Mouse (Mus musculus) spleen, adult 2 months (tissue): ENCODE results near the gene Lexm. TPM values are rescaled to one million over a fixed set of nuclear protein-coding genes. Genes with fewer than 3 reads are reported as not detected.

ENCODE experiments used
- DNase-seq, 2 experiments: peaks; one replicate each; pipeline versions ENCODE4 v3.0.0 to v3.0.0-alpha.2; 2012 to 2021; ENCODE audit warnings: low spot score in 2 of 2, low read depth in 1 of 2
- H3K27ac ChIP-seq: fragments of 200-500 bp; 2 replicates; pipeline ENCODE4 v1.5.1; 2012; ENCODE audit warnings: low read length, inconsistent platforms; ENCODE audit not compliant: insufficient read depth
- H3K27me3 ChIP-seq: fragments of 200-500 bp; 2 replicates; pipeline ENCODE4 v1.6.1; 2012; ENCODE audit warnings: mild to moderate bottlenecking, moderate library complexity, low read length, inconsistent platforms; ENCODE audit not compliant: control insufficient read depth, insufficient read depth
- H3K36me3 ChIP-seq: fragments of 200-500 bp; 2 replicates; pipeline ENCODE4 v1.6.1; 2012; ENCODE audit warnings: mild to moderate bottlenecking, low read length, inconsistent platforms; ENCODE audit not compliant: control insufficient read depth, insufficient read depth
- H3K4me1 ChIP-seq: fragments of 200-500 bp; 2 replicates; pipeline ENCODE4 v1.6.1; 2011; ENCODE audit warnings: inconsistent platforms; ENCODE audit not compliant: control insufficient read depth, insufficient read depth, insufficient read length
- H3K4me3 ChIP-seq: fragments of 200-500 bp; 2 replicates; pipeline ENCODE4 v1.5.1; 2011; ENCODE audit warnings: mild to moderate bottlenecking, inconsistent platforms; ENCODE audit not compliant: insufficient read depth, insufficient read length; ENCODE audit errors: extremely low read depth
- CTCF ChIP-seq: fragments of 200-500 bp; IDR thresholded peaks from 2 replicates; pipeline ENCODE4 v1.5.1; 2011; ENCODE audit warnings: mild to moderate bottlenecking, inconsistent platforms; ENCODE audit not compliant: insufficient read depth, insufficient read length, insufficient replicate concordance; ENCODE audit errors: extremely low read depth
- POLR2A ChIP-seq: fragments of 200-500 bp; IDR thresholded peaks from 2 replicates; pipeline ENCODE4 v1.6.1; 2011; ENCODE audit warnings: low read depth, low read length, inconsistent platforms
- WGBS: fragments of 180-500 bp; shearing (Covaris S2); methylation state at CpG from one replicate; pipeline ENCODE4 v1.1.7; 2018; 5-methylcytosine and 5-hydroxymethylcytosine counted together
- polyA plus RNA-seq: library from polyadenylated mRNA; depleted of rRNA; stranded (reverse); fragments of >200 nt; gene quantifications from 2 replicates; pipeline ENCODE4 v1.2.3, GENCODE M21; 2012

Gene Lexm
- polyA plus RNA-seq, 1 experiment: not detected

- H3K4me1 ChIP-seq: no peaks in the 10 kb centered on the region
- 81% methylated on average over 4 of the region's 4 CpGs for WGBS
- TF ChIP-seq POLR2A: no peak
- TF ChIP-seq CTCF: no peak
- no peak for DNase-seq
- no peaks in the 10 kb centered on the region for H3K27me3 ChIP-seq
- H3K36me3 ChIP-seq: no peaks in the 10 kb centered on the region
- no peak overlapping the region for H3K4me3 ChIP-seq
- H3K27ac ChIP-seq: no peak overlapping the region
Measured at GRCm38 (mm10) chr4:106600770-106601169, 16.3 kb downstream of the Lexm start.

- TF ChIP-seq POLR2A (no peak), CTCF (no peak)
- H3K4me3 ChIP-seq: no peak overlapping the region
- H3K36me3 ChIP-seq: no peaks in the 10 kb centered on the region
- 29% methylated on average over 1 of the region's 1 CpGs for WGBS
- H3K27ac ChIP-seq: no peak overlapping the region
- no peaks in the 10 kb centered on the region for H3K4me1 ChIP-seq
- no peak for DNase-seq
- H3K27me3 ChIP-seq: no peaks in the 10 kb centered on the region
Measured at GRCm38 (mm10) chr4:106599415-106599814, 17.6 kb downstream of the Lexm start.

- no peaks in the 10 kb centered on the region for H3K36me3 ChIP-seq
- no peak overlapping the region for H3K27ac ChIP-seq
- no peak overlapping the region for H3K4me3 ChIP-seq
- WGBS: 75% methylated on average over 4 of the region's 4 CpGs
- TF ChIP-seq CTCF (no peak), POLR2A (no peak)
- DNase-seq: no peak
- H3K4me1 ChIP-seq: no peaks in the 10 kb centered on the region
- no peaks in the 10 kb centered on the region for H3K27me3 ChIP-seq
Measured at GRCm38 (mm10) chr4:106597741-106598140, 19.3 kb downstream of the Lexm start.

DNA sequence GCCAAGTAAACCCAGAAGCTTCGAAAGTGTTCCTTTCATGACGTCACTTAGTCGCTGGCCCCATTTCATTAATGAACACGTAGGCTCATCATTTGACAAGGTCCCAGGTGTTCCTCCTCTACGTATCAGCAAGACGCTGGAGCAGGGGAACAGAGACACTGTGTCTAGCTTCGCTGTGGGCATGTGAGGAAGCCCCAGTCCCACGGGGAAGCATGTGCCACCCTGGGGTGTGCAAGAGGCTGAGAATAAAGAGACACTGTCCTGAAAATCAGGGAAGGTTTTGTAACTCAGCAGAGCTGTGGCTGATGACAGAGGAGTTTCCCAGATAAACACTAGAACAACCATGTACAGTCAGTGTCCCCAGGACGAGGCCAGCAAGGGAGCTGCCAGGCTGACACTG, 20.0 kb downstream of the Lexm start:
- TF ChIP-seq CTCF: no peak
- TF ChIP-seq POLR2A: no peak
- H3K27me3 ChIP-seq: no peaks in the 10 kb centered on the region
- 82% methylated on average over 9 of the region's 9 CpGs for WGBS
- no peak overlapping the region for H3K27ac ChIP-seq
- H3K36me3 ChIP-seq: no peaks in the 10 kb centered on the region
- no peak overlapping the region for H3K4me3 ChIP-seq
- H3K4me1 ChIP-seq: no peaks in the 10 kb centered on the region
- no peak for DNase-seq

DNA sequence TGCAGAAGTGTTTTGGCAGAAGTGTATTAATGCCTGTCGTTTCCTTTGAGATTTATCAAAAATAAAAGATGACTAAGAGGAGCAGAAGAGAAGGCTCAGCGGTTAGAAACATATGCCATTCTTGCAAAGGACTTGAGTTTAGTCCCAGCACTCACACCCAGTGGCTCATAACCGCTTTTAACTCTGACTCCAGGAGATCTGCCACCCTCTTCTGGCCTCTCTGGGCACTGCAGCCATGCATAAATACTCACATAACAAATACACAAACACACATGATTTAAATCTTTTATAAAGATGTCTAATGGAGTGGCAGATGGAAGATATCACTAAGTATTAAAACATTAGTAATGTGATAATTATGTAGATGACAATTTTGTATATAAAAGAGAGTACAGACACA, 20.8 kb downstream of the Lexm start:
- Histone ChIP-seq H3K36me3 (no peaks in the 10 kb centered on the region), H3K4me3 (no peak overlapping the region), H3K4me1 (no peaks in the 10 kb centered on the region), H3K27ac (no peak overlapping the region), H3K27me3 (no peaks in the 10 kb centered on the region)
- no peak for DNase-seq
- WGBS: 83% methylated on average over 3 of the region's 3 CpGs
- no peak for TF ChIP-seq CTCF
- no peak for TF ChIP-seq POLR2A

GRCm38 (mm10) chr4:106593636-106594035, 23.4 kb downstream of the Lexm start:
- Histone ChIP-seq H3K4me3 (no peak overlapping the region), H3K36me3 (no peaks in the 10 kb centered on the region), H3K27ac (no peak overlapping the region), H3K4me1 (no peaks in the 10 kb centered on the region; the same call in 1 of the 2 replicates), H3K27me3 (no peaks in the 10 kb centered on the region)
- no peak for TF ChIP-seq CTCF
- no peak for TF ChIP-seq POLR2A
- 65% methylated on average over 7 of the region's 7 CpGs for WGBS
- DNase-seq: no peak

DNA sequence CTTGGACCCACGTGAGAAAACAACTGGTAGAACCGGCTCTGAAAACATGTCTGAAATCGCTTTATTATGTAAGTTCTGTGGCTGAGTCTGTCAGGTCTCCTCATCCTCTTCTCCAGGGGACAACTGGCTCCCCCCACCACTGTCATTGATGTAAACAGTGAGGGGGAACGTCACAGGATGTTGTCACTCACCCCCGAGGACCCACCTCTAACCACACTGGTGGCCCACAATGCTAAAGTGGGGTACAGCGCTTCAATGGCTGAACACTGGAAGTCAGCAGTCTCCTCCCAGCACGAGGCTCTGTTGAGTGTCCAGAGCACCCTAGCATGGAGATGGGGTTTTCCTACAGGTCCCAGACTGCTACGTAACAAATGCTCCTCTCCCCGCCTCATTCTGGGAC, 26.2 kb downstream of the Lexm start:
- Histone ChIP-seq H3K27ac (peak overlapping the region; percentile 76; the same call in 1 of the 2 replicates), H3K36me3 (0 out of 2 replicates have a peak, but pooled peaks cover 4% of the 10 kb centered on the region), H3K4me1 (no peaks in the 10 kb centered on the region; the same call in 1 of the 2 replicates), H3K4me3 (no peak overlapping the region), H3K27me3 (no peaks in the 10 kb centered on the region)
- WGBS: 72% methylated on average over 9 of the region's 9 CpGs
- no peak for DNase-seq
- TF ChIP-seq POLR2A (no peak), CTCF (no peak)
